Mouse (Mus musculus): ENCODE measurements around the gene Gm340. TPM values are rescaled to one million over a fixed set of nuclear protein-coding genes. Genes with fewer than 3 reads are reported as not detected.

The Gm340 gene
- not detected in 2 replicates for polyA plus RNA-seq (2012; ENCODE audit: insufficient read depth, insufficient read length, low replicate concordance, missing spikeins)

GRCm38 (mm10) chr19:41581706-41582420 is at the start of gene Gm340:
Gene Gm340 (plus strand): TSS chr19:41582370.
- no peak within 1 kb of the TSS for H3K4me3 ChIP-seq (ENCODE audit: insufficient read depth, low read depth, low read length)
- H3K4me1 ChIP-seq (ENCODE audit: control insufficient read depth, insufficient read depth, low read length): peaks cover 15% of the 10 kb centered on the region
- TF ChIP-seq CTCF (IDR thresholded peaks at IDR 0.05; ENCODE audit: insufficient read depth, low read depth, low read length) (no peak), POLR2A (IDR thresholded peaks at IDR 0.05; ENCODE audit: insufficient read depth, low read depth, low read length) (no peak)
- 0 out of 2 replicates have a peak within 1 kb of the TSS, but pooled peaks have one; percentile 17 for H3K27ac ChIP-seq (ENCODE audit: insufficient read depth, low read depth, low read length)
- WGBS: 77% methylated on average over 23 of the region's 23 CpGs

GRCm38 (mm10) chr19:41534021-41534420 is 48.1 kb upstream of the Gm340 start:
- Histone ChIP-seq H3K4me1 (ENCODE audit: control insufficient read depth, insufficient read depth, low read length) (no peaks in the 10 kb centered on the region), H3K4me3 (ENCODE audit: insufficient read depth, low read depth, low read length) (no peak overlapping the region), H3K27ac (ENCODE audit: insufficient read depth, low read depth, low read length) (no peak overlapping the region)
- 90% methylated on average over 3 of the region's 3 CpGs for WGBS
- no peak for TF ChIP-seq POLR2A (IDR thresholded peaks at IDR 0.05; ENCODE audit: insufficient read depth, low read depth, low read length)
- no peak for TF ChIP-seq CTCF (IDR thresholded peaks at IDR 0.05; ENCODE audit: insufficient read depth, low read depth, low read length)

DNA sequence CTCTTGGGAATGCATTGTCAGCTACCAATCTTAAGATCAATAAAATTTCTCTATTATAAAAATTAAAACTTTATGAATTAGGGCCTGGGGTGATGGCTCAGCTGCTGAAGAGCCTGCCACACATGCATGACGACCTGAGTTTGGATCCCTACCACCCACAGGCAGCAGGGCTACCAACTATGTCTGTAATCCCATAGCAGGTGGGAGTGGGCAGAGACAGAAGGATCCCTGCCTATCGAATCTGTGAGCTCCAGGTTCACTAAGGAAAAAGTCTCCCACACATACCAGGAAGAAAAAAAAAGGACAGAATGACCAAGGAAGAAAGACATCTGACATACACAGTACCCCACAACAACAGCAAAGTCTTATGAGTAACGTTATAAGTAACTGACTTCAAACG is 25.2 kb upstream of the Gm340 start:
- Histone ChIP-seq H3K27ac (ENCODE audit: insufficient read depth, low read depth, low read length) (no peak overlapping the region), H3K4me3 (ENCODE audit: insufficient read depth, low read depth, low read length) (no peak overlapping the region), H3K4me1 (ENCODE audit: control insufficient read depth, insufficient read depth, low read length) (peaks cover 3% of the 10 kb centered on the region; the same call in 1 of the 2 replicates)
- no peak for TF ChIP-seq CTCF (IDR thresholded peaks at IDR 0.05; ENCODE audit: insufficient read depth, low read depth, low read length)
- no peak for TF ChIP-seq POLR2A (IDR thresholded peaks at IDR 0.05; ENCODE audit: insufficient read depth, low read depth, low read length)
- 80% methylated on average over 4 of the region's 4 CpGs for WGBS

GRCm38 (mm10) chr19:41557491-41557890 is 24.7 kb upstream of the Gm340 start:
- 27% methylated on average over 4 of the region's 4 CpGs for WGBS

DNA sequence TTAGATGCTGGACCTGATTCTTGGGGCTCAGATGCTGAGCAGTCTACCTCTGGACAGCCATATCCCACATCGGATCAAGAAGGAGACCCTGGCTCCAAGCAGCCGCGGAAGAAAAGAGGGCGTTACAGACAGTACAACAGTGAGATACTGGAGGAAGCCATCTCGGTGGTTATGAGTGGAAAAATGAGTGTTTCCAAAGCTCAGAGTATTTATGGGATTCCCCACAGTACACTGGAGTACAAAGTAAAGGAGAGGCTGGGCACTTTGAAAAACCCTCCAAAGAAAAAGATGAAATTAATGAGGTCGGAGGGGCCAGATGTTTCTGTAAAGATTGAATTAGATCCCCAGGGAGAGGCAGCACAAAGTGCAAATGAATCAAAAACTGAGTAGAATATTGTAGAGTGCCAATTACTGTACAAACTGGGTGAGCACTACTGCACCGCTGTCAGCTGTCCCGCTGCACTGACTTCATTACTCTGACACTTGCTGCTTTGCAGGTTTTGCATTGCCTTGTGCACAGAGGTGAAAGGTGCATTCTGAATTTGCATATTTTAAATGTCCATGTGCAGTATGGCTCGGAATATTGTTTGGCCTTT is 23.2 kb upstream of the Gm340 start:
- no peak overlapping the region for H3K27ac ChIP-seq (ENCODE audit: insufficient read depth, low read depth, low read length)
- TF ChIP-seq CTCF (IDR thresholded peaks at IDR 0.05; ENCODE audit: insufficient read depth, low read depth, low read length) (no peak), POLR2A (IDR thresholded peaks at IDR 0.05; ENCODE audit: insufficient read depth, low read depth, low read length) (no peak)
- 78% methylated on average over 9 of the region's 9 CpGs for WGBS
- no peak overlapping the region for H3K4me3 ChIP-seq (ENCODE audit: insufficient read depth, low read depth, low read length)
- H3K4me1 ChIP-seq (ENCODE audit: control insufficient read depth, insufficient read depth, low read length): peaks cover 3% of the 10 kb centered on the region; the same call in 1 of the 2 replicates

More at GRCm38 (mm10) chr19:41557491-41557890, 24.7 kb upstream of the Gm340 start:
- Histone ChIP-seq H3K27ac (ENCODE audit: insufficient read depth, low read depth, low read length) (no peak overlapping the region), H3K4me1 (ENCODE audit: control insufficient read depth, insufficient read depth, low read length) (peaks cover 3% of the 10 kb centered on the region; the same call in 1 of the 2 replicates), H3K4me3 (ENCODE audit: insufficient read depth, low read depth, low read length) (no peak overlapping the region)
- TF ChIP-seq POLR2A (IDR thresholded peaks at IDR 0.05; ENCODE audit: insufficient read depth, low read depth, low read length): no peak
- TF ChIP-seq CTCF (IDR thresholded peaks at IDR 0.05; ENCODE audit: insufficient read depth, low read depth, low read length): no peak

DNA sequence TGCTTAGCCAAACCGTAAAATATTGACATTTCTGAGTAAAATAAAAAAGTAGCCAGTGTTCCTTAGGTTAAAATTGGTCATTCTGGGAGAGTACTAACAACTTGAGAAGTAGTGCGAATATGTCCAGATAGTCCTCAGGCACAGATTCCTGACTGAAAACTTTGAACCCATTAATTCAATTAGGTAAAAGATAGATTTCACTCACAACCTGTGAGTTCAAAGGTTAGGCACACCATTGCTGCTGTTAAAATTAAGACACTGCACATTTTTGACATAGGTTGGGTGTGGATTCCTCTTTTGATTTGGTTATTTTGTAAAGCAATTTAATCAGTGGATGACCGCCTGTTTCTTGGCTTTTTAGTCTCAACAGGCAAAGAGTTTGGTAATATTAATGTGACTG is 21.3 kb upstream of the Gm340 start:
- TF ChIP-seq CTCF (IDR thresholded peaks at IDR 0.05; ENCODE audit: insufficient read depth, low read depth, low read length): no peak
- Histone ChIP-seq H3K4me3 (ENCODE audit: insufficient read depth, low read depth, low read length) (no peak overlapping the region), H3K4me1 (ENCODE audit: control insufficient read depth, insufficient read depth, low read length) (peaks cover 3% of the 10 kb centered on the region; the same call in 1 of the 2 replicates), H3K27ac (ENCODE audit: insufficient read depth, low read depth, low read length) (no peak overlapping the region)
- 95% methylated on average over 3 of the region's 3 CpGs for WGBS

DNA sequence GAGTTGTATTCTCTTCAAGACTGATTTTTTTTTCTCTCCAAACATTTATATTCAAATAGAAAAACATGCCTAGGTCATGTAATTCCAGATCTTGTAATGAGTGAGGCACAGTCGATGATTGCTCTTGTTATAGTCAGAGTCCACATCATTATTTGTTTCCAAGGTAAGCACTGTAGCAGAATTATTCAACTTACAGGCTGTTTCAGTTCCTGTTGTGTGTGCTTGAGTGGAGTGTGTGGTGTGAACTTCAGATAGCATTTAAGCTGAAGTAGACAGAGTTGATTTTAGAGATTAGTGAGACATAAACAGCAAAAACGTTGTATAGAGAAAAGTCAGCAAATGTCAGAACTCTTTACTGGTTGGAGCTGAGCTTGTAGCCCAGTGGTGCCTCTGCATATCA is 13.4 kb upstream of the Gm340 start:
- 71% methylated on average over 2 of the region's 2 CpGs for WGBS
- no peak for TF ChIP-seq POLR2A (IDR thresholded peaks at IDR 0.05; ENCODE audit: insufficient read depth, low read depth, low read length)
- TF ChIP-seq CTCF (IDR thresholded peaks at IDR 0.05; ENCODE audit: insufficient read depth, low read depth, low read length): no peak
- Histone ChIP-seq H3K4me1 (ENCODE audit: control insufficient read depth, insufficient read depth, low read length) (no peaks in the 10 kb centered on the region), H3K27ac (ENCODE audit: insufficient read depth, low read depth, low read length) (no peak overlapping the region), H3K4me3 (ENCODE audit: insufficient read depth, low read depth, low read length) (no peak overlapping the region)

- Histone ChIP-seq H3K4me1 (ENCODE audit: control insufficient read depth, insufficient read depth, low read length) (no peaks in the 10 kb centered on the region), H3K27ac (ENCODE audit: insufficient read depth, low read depth, low read length) (no peak overlapping the region), H3K4me3 (ENCODE audit: insufficient read depth, low read depth, low read length) (no peak overlapping the region)
- WGBS: 85% methylated on average over 2 of the region's 2 CpGs
- TF ChIP-seq POLR2A (IDR thresholded peaks at IDR 0.05; ENCODE audit: insufficient read depth, low read depth, low read length): no peak
- TF ChIP-seq CTCF (IDR thresholded peaks at IDR 0.05; ENCODE audit: insufficient read depth, low read depth, low read length): no peak
Measured at GRCm38 (mm10) chr19:41573700-41574099, 8.5 kb upstream of the Gm340 start.

- H3K4me1 ChIP-seq (ENCODE audit: control insufficient read depth, insufficient read depth, low read length): peaks cover 15% of the 10 kb centered on the region
- TF ChIP-seq POLR2A (IDR thresholded peaks at IDR 0.05; ENCODE audit: insufficient read depth, low read depth, low read length): no peak
- TF ChIP-seq CTCF (IDR thresholded peaks at IDR 0.05; ENCODE audit: insufficient read depth, low read depth, low read length): no peak
- no peak overlapping the region for H3K4me3 ChIP-seq (ENCODE audit: insufficient read depth, low read depth, low read length)
- H3K27ac ChIP-seq (ENCODE audit: insufficient read depth, low read depth, low read length): no peak overlapping the region
Measured at GRCm38 (mm10) chr19:41577576-41577975, 4.6 kb upstream of the Gm340 start.

Data from olfactory bulb, adult 2 months (tissue).